ENCODE assay signal across 8 mouse cellular contexts in the genomic region with DNA sequence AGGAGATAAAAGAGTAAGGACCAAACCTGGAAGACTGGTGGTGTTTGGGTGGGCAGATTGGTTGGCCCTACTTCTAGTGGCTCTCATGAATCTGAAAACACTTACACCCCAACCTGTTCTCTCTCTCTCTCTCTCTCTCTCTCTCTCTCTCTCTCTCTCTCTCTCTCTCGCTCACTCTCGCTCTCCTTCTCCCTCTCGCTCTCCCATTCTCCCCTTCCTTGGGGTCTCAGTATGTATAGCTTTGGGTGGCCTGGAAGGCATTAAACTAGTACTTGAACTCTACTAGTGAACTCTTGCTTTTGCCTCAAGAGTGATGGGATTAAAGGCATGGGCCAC. TPM values are rescaled to one million over a fixed set of nuclear protein-coding genes. Genes with fewer than 3 reads are reported as not detected.
DNase-seq lines count a peak whose midpoint lies in the region; ATAC-seq and TF ChIP-seq lines count a peak whose summit lies in the region.

No protein-coding gene starts in this region.

- peaks cover 8% of the 10 kb centered on the region; the same call in 1 of the 2 replicates for H3K4me1 ChIP-seq in kidney, postnatal 0 days (replicated peaks; ENCODE audit: insufficient read depth, low read length)
- no peaks in the 10 kb centered on the region for H3K4me1 ChIP-seq in embryonic facial prominence, embryonic 11.5 days (ENCODE audit: control insufficient read depth, insufficient read depth, low read length)
- H3K4me1 ChIP-seq in hindbrain, postnatal 0 days (ENCODE audit: insufficient read depth, low read length) = no peaks in the 10 kb centered on the region
- H3K4me1 ChIP-seq in midbrain, postnatal 0 days (ENCODE audit: insufficient read depth, low read length) = no peaks in the 10 kb centered on the region

- H3K4me3 ChIP-seq in kidney, postnatal 0 days (replicated peaks; ENCODE audit: low read depth, low read length) = peak overlapping the region; percentile 65
- peak overlapping the region; percentile 67 for H3K4me3 ChIP-seq in embryonic facial prominence, embryonic 11.5 days (ENCODE audit: low read depth, low read length)
- H3K4me3 ChIP-seq in hindbrain, postnatal 0 days (ENCODE audit: low read length) = peak overlapping the region; percentile 63
- H3K4me3 ChIP-seq in midbrain, postnatal 0 days (ENCODE audit: low read depth, low read length) = peak overlapping the region; percentile 65

- no peak for DNase-seq in kidney, postnatal 0 days (ENCODE audit: low spot score)
- no peak for DNase-seq in kidney, postnatal 25 days
- no peak for DNase-seq in embryonic facial prominence, embryonic 11.5 days (ENCODE audit: low spot score)
- no peak for DNase-seq in hindbrain, postnatal 0 days (ENCODE audit: low spot score)
- DNase-seq in midbrain, postnatal 0 days (ENCODE audit: low spot score) = no peak
- DNase-seq in cerebellum, postnatal 36 days = no peak
- DNase-seq in spleen, adult 12 weeks (ENCODE audit: low spot score) = no peak

- no peaks in the 10 kb centered on the region for H3K27me3 ChIP-seq in kidney, postnatal 0 days (ENCODE audit: insufficient read depth, low read length)
- H3K27me3 ChIP-seq in embryonic facial prominence, embryonic 11.5 days (ENCODE audit: control insufficient read depth, insufficient read depth, low read length) = no peaks in the 10 kb centered on the region
- no peaks in the 10 kb centered on the region for H3K27me3 ChIP-seq in hindbrain, postnatal 0 days (ENCODE audit: insufficient read depth, low read length)
- H3K27me3 ChIP-seq in midbrain, postnatal 0 days (ENCODE audit: insufficient read depth, low read length) = no peaks in the 10 kb centered on the region

- no peak for ATAC-seq in kidney, postnatal 0 days (replicated peaks; ENCODE audit: low FRiP score, low read depth)
- no peak for ATAC-seq in embryonic facial prominence, embryonic 11.5 days (replicated peaks; ENCODE audit: insufficient number of reproducible peaks, low FRiP score, low TSS enrichment, low read depth)
- no peak for ATAC-seq in hindbrain, postnatal 0 days
- ATAC-seq in midbrain, postnatal 0 days (ENCODE audit: low FRiP score) = no peak
- no peak for ATAC-seq in inflammation-experienced regulatory T-cells, adult 6 months

- peak overlapping the region; percentile 74 for H3K9ac ChIP-seq in kidney, postnatal 0 days (ENCODE audit: low read depth, low read length)
- peak overlapping the region; percentile 78 for H3K9ac ChIP-seq in embryonic facial prominence, embryonic 11.5 days (replicated peaks; ENCODE audit: low read length)
- H3K9ac ChIP-seq in hindbrain, postnatal 0 days (replicated peaks; ENCODE audit: low read length) = peak overlapping the region; percentile 75
- H3K9ac ChIP-seq in midbrain, postnatal 0 days (replicated peaks; ENCODE audit: low read length, poor library complexity, severe bottlenecking) = peak overlapping the region; percentile 72

- no peaks in the 10 kb centered on the region for H3K9me3 ChIP-seq in kidney, postnatal 0 days (replicated peaks; ENCODE audit: low read length)
- no peaks in the 10 kb centered on the region for H3K9me3 ChIP-seq in embryonic facial prominence, embryonic 11.5 days (replicated peaks; ENCODE audit: control insufficient read depth, low read length)
- H3K9me3 ChIP-seq in hindbrain, postnatal 0 days (ENCODE audit: low read length) = no peaks in the 10 kb centered on the region
- H3K9me3 ChIP-seq in midbrain, postnatal 0 days (ENCODE audit: low read length) = no peaks in the 10 kb centered on the region

- H3K36me3 ChIP-seq in kidney, postnatal 0 days (ENCODE audit: insufficient read depth, low read length) = no peaks in the 10 kb centered on the region
- H3K36me3 ChIP-seq in embryonic facial prominence, embryonic 11.5 days (replicated peaks; ENCODE audit: control insufficient read depth, insufficient read depth, low read depth, low read length) = no peaks in the 10 kb centered on the region
- H3K36me3 ChIP-seq in hindbrain, postnatal 0 days (ENCODE audit: insufficient read depth, low read length) = no peaks in the 10 kb centered on the region
- H3K36me3 ChIP-seq in midbrain, postnatal 0 days (ENCODE audit: insufficient read depth, low read length) = no peaks in the 10 kb centered on the region

- 13% methylated on average over 2 of the region's 3 CpGs for WGBS in kidney, postnatal 0 days
- WGBS in embryonic facial prominence, embryonic 11.5 days = 18% methylated on average over 3 of the region's 3 CpGs
- 17% methylated on average over 2 of the region's 3 CpGs for WGBS in hindbrain, postnatal 0 days
- WGBS in midbrain, postnatal 0 days = 29% methylated on average over 1 of the region's 3 CpGs

- no peak for TF ChIP-seq CTCF in kidney, postnatal 0 days (IDR thresholded peaks at IDR 0.05; ENCODE audit: low read depth)
- TF ChIP-seq CTCF in hindbrain, postnatal 0 days (IDR thresholded peaks at IDR 0.05; ENCODE audit: low read depth) = no peak
- TF ChIP-seq CTCF in midbrain, postnatal 0 days (IDR thresholded peaks at IDR 0.05) = no peak

- peak overlapping the region; percentile 54; the same call in 1 of the 2 replicates for H3K27ac ChIP-seq in kidney, postnatal 0 days
- H3K27ac ChIP-seq in embryonic facial prominence, embryonic 11.5 days (replicated peaks; ENCODE audit: low read depth, low read length) = no peak overlapping the region
- H3K27ac ChIP-seq in hindbrain, postnatal 0 days = peak overlapping the region; percentile 84
- peak overlapping the region; percentile 57 for H3K27ac ChIP-seq in midbrain, postnatal 0 days (ENCODE audit: low read depth, low read length)

- H3K4me2 ChIP-seq in kidney, postnatal 0 days (ENCODE audit: low read length) = peak overlapping the region; percentile 85
- peak overlapping the region; percentile 62 for H3K4me2 ChIP-seq in embryonic facial prominence, embryonic 11.5 days (ENCODE audit: low read depth, low read length)
- peak overlapping the region; percentile 88 for H3K4me2 ChIP-seq in hindbrain, postnatal 0 days (ENCODE audit: low read depth, low read length)
- H3K4me2 ChIP-seq in midbrain, postnatal 0 days (ENCODE audit: low read depth, low read length, poor library complexity, severe bottlenecking) = peak overlapping the region; percentile 86

RNA-seq across cellular contexts. Expression of a gene that starts 0.6 kb away (rescaled TPM):
- 68.9 and 79.2 TPM in 2 replicates for polyA plus RNA-seq in kidney, postnatal 0 days (2015; fragmentation: Nextera tagmentation; extraction: Ambion mirVana)
- 53.7 and 62.2 TPM in 2 replicates for polyA plus RNA-seq in embryonic facial prominence, embryonic 11.5 days (2014; fragmentation: Nextera tagmentation; extraction: Ambion mirVana)
- 68.2 and 101 TPM in 2 replicates for total RNA-seq in hindbrain, postnatal 0 days (2014; rRNA removed)
- polyA plus RNA-seq in hindbrain, postnatal 0 days (2015; fragmentation: Nextera tagmentation; extraction: Ambion mirVana) = 61.7 and 68.7 TPM in 2 replicates
- total RNA-seq in midbrain, postnatal 0 days (2014; rRNA removed) = 57.5 and 62.4 TPM in 2 replicates
- 50.7 and 54.9 TPM in 2 replicates for polyA plus RNA-seq in midbrain, postnatal 0 days (2015; fragmentation: Nextera tagmentation; extraction: Ambion mirVana)
- polyA plus RNA-seq in inflammation-experienced regulatory T-cells, adult 6 months (2017; shearing (Covaris generic)) = 10 to 100 TPM; 33.1 to 71.6 (median 60.8) TPM

RNA-seq across cellular contexts. Expression of a gene that starts 37.9 kb away (rescaled TPM):
- 3.3 TPM in 2 replicates for polyA plus RNA-seq in kidney, postnatal 0 days (2015; fragmentation: Nextera tagmentation; extraction: Ambion mirVana)
- 1.1 and 1.2 TPM in 2 replicates for polyA plus RNA-seq in embryonic facial prominence, embryonic 11.5 days (2014; fragmentation: Nextera tagmentation; extraction: Ambion mirVana)
- total RNA-seq in hindbrain, postnatal 0 days (2014; rRNA removed) = 24.5 and 25.2 TPM in 2 replicates
- polyA plus RNA-seq in hindbrain, postnatal 0 days (2015; fragmentation: Nextera tagmentation; extraction: Ambion mirVana) = 4.8 and 5.9 TPM in 2 replicates
- total RNA-seq in midbrain, postnatal 0 days (2014; rRNA removed) = 22.0 and 28.6 TPM in 2 replicates
- polyA plus RNA-seq in midbrain, postnatal 0 days (2015; fragmentation: Nextera tagmentation; extraction: Ambion mirVana) = 6.1 and 6.6 TPM in 2 replicates
- 1 to 10 TPM; 2.2 to 4.6 (median 4.6) TPM for polyA plus RNA-seq in inflammation-experienced regulatory T-cells, adult 6 months (2017; shearing (Covaris generic))

RNA-seq across cellular contexts. Expression of a gene that starts 48.5 kb away (rescaled TPM):
- 57.5 and 59.4 TPM in 2 replicates for polyA plus RNA-seq in kidney, postnatal 0 days (2015; fragmentation: Nextera tagmentation; extraction: Ambion mirVana)
- polyA plus RNA-seq in embryonic facial prominence, embryonic 11.5 days (2014; fragmentation: Nextera tagmentation; extraction: Ambion mirVana) = 176 and 195 TPM in 2 replicates
- total RNA-seq in hindbrain, postnatal 0 days (2014; rRNA removed) = 5.5 and 8.6 TPM in 2 replicates
- 16.5 and 21.6 TPM in 2 replicates for polyA plus RNA-seq in hindbrain, postnatal 0 days (2015; fragmentation: Nextera tagmentation; extraction: Ambion mirVana)
- 3.1 and 4.5 TPM in 2 replicates for total RNA-seq in midbrain, postnatal 0 days (2014; rRNA removed)
- 5.6 and 6.6 TPM in 2 replicates for polyA plus RNA-seq in midbrain, postnatal 0 days (2015; fragmentation: Nextera tagmentation; extraction: Ambion mirVana)
- 10 to 100 TPM; 11.9 to 73.4 (median 13.7) TPM for polyA plus RNA-seq in inflammation-experienced regulatory T-cells, adult 6 months (2017; shearing (Covaris generic))
